Mouse (Mus musculus) brain, embryonic 14.5 days (tissue): ENCODE results near the gene Wnt7a. TPM values are rescaled to one million over a fixed set of nuclear protein-coding genes. Genes with fewer than 3 reads are reported as not detected.
A peak's percentile ranks its signal among the peaks of the same experiment; 100 is the strongest.

ENCODE experiments used
- DNase-seq: peaks from one replicate; pipeline ENCODE4 v3.0.0-alpha.2; 2011; ENCODE audit warnings: low read depth
- CTCF ChIP-seq: fragments of 200-500 bp; IDR thresholded peaks from 2 replicates; pipeline ENCODE4 v1.5.1; 2012; ENCODE audit warnings: inconsistent platforms, mild to moderate bottlenecking, moderate library complexity, borderline replicate concordance; ENCODE audit not compliant: insufficient read depth, insufficient read length; ENCODE audit errors: extremely low read depth
- POLR2A ChIP-seq: fragments of 200-500 bp; IDR thresholded peaks from 2 replicates; pipeline ENCODE4 v1.6.1; 2012; ENCODE audit warnings: mild to moderate bottlenecking, inconsistent platforms, borderline replicate concordance; ENCODE audit not compliant: poor library complexity, insufficient read depth, insufficient read length, severe bottlenecking; ENCODE audit errors: extremely low read depth
- polyA plus RNA-seq: library from polyadenylated mRNA; depleted of rRNA; stranded (reverse); fragments of >200 nt; gene quantifications from 2 replicates; pipeline ENCODE4 v1.2.3, GENCODE M21; 2012; rRNA removed

The Wnt7a gene
- polyA plus RNA-seq, 1 experiment: 18.0 TPM

DNA sequence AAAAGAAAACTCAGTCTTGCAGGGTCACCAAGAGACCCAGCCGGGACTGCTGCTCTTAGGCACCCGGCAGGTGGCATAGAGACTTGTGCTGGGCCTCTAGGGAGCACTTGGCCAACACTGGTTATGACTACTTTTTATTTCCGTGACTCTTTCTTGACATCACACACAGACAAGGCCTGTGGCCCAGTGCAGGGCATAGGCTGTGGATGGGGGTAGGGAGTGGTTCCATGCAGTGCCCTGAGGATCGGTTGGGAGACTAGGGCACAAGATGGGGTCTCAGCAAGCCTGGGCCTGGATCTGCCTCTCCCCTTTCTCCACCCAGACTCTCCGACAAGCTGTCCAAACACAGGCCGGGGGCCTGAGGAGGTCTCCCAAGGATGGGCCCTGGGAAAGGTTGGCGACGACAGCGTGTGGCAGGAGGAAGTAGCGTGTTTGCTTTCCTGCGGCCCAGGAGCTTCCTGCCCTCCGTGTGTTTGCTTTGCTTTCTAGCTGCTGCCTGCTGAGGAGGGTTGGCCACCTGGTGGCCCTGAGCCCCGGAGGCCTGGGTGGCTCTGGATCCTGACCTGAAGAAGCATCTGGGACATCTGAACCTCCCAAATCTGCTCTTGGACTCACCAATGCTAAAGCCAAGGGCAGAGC is 53.8 kb downstream of the Wnt7a start:
- TF ChIP-seq POLR2A: no peak
- no peak for TF ChIP-seq CTCF
- no peak for DNase-seq

- TF ChIP-seq POLR2A: no peak
- TF ChIP-seq CTCF: no peak
- no peak for DNase-seq
These were observed 61.5 kb downstream of the Wnt7a start for GRCm38 (mm10) chr6:91349620-91350019.

DNA sequence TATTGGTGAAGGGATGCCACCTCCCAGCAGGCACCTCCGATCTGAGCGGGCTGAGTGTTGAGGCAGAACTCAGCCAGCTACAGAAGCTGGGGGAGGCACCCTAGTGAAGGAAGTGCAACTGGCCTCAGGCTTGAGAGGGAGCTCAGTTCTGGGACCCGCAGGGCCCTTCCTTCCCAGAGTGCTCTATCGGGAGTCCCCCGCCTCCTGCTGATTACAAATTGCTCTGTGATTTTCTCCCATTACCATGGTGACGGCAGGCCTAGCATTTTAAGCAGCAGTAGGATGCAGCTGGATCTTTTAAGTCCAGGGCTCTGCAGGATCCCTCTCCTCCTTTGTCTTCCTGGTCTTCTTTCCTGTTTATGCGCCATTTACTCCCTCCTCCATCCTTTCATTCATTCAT is 63.4 kb downstream of the Wnt7a start:
- DNase-seq: peak; percentile 97
- TF ChIP-seq CTCF (no peak), POLR2A (no peak)

GRCm38 (mm10) chr6:91346906-91347156 is 64.3 kb downstream of the Wnt7a start:
- no peak for DNase-seq
- TF ChIP-seq POLR2A: no peak
- TF ChIP-seq CTCF: no peak

- no peak for TF ChIP-seq POLR2A
- no peak for TF ChIP-seq CTCF
- peak; percentile 96 for DNase-seq
These were observed 64.9 kb downstream of the Wnt7a start for GRCm38 (mm10) chr6:91346071-91346905.

DNA sequence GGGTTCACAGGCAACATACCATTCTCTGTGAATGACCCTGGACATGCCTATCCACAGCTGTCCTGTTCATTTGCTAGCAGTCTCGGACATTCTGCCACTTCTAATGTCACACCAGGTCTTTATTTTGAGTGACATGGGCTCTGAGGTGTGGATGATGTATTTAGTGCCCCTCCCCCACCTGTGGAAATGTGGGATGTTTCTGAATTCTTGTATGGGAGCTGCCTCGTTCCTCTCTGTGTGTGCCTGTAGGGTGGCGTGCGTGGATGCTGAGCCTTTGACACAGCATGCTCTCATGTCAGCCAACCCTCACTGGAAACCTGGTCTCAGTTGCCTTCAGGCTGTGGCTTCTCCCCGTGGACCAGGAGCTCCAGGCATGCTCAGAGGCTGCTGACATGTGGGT is 66.1 kb downstream of the Wnt7a start:
- TF ChIP-seq POLR2A: no peak
- no peak for TF ChIP-seq CTCF
- DNase-seq: no peak

DNA sequence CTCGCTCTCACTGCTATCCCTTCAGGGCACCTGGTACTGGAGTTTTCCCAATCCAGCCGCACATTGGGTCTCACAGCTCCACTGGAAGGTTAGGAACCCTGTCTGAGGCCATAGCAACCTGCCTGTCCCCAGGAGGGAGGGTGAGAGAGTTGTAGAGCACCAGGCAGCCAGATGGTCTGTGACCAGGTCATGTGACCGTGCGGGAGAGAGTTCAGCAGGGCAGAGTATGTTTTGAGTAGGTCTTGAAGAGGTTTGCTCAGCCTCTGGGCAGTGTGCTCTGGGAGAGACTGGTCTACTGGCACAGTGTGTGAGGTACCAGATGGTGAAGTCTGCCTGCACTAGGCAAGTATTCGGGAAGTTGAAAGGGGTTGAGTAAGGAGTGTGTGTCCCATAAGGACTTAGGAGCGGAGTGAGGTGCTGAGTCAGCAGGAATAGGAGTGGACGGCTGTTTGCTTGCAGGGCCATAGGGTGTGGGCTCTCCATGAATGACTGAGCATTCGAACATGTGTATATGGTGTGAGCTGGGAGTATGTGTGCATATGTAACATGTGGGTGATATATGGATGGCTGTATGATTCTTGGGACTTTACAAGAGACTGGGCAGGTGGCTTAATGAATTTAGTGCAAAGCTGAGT is 71.4 kb downstream of the Wnt7a start:
- no peak for TF ChIP-seq POLR2A
- no peak for TF ChIP-seq CTCF
- DNase-seq: peak; percentile 69

- TF ChIP-seq CTCF: no peak
- TF ChIP-seq POLR2A: no peak
- no peak for DNase-seq
These were observed 75.7 kb downstream of the Wnt7a start for GRCm38 (mm10) chr6:91335470-91335869.

GRCm38 (mm10) chr6:91331886-91332285 is 79.3 kb downstream of the Wnt7a start:
- DNase-seq: no peak
- TF ChIP-seq CTCF (no peak), POLR2A (no peak)

DNA sequence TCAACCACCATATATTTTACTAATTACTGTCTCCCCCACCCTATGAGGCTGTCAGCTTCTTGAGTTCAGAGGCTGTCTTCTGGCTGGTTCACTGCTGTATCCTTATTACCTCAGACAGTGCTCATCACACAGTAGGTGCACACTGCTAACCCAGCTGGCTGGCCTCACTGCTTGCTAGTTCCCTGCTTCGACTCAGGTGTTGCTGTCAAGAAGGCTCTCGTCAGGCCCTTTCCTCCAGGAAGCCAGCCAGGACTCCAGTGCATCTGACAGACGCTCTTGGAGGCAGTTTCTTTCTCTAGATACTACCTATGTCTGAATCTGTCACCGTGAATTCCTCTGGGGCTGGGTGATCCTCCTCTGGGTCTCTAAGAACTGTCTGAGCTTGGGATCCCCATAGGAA is 85.6 kb downstream of the Wnt7a start:
- DNase-seq: no peak
- no peak for TF ChIP-seq CTCF
- TF ChIP-seq POLR2A: no peak

DNA sequence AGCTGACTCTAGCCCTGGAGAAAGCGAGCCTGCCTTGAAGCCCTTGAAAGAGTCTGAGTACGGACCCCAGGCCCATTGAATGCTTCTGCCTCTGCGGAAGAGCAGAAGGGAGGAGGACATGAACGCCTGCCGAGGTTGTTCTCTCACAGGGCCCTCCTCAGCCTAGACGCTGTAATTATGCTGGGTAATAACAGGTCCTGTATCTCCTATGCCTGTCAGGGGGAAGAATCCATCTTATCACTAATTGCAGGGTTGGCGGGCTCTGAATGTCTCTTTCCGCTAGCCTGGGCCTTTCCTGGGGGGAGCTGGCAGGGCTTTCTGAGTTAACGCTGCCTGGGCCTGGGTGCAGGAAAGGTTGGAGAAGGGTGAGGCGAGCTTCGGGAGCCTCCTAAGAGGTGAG is 86.4 kb downstream of the Wnt7a start:
- DNase-seq: peak; percentile 84
- TF ChIP-seq POLR2A (no peak), CTCF (no peak)

DNA sequence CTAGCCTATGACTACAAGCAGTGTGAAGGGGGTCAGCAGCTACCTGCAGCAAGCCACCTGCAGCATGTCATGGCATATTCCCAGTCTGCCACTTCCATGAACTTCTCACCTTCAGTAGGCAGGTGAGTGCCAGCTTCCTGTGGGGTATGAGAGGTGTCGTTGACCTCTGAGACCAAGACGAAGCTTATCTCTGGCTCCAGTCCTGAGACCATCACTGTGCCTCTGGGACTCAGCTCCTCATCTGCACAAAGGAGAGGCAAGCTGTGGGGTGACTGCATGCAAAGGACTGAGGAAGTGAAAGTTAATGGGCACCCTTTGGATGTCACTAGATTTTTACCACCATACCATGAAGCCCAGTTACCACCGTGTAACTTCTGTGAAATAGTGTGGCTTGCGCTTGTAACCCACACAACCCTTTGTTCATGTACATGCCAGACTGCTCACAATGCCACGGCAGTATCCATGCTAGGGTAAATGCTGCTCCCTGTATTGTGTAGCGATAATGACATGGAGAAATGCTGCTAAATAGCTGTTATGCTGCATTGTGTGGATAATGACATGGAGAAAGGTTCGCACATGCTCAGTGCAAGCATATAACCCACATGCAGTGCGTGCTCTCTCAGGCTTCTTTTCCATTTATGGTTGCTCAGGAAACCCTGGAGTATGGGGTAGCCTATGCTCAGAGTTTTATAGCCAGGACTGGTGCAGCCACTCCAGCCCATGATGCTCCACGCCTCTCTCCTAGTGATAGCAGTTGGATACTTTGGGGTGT is 89.0 kb downstream of the Wnt7a start:
- peak; percentile 88 for DNase-seq
- TF ChIP-seq CTCF (no peak), POLR2A (no peak)

Other genes starting within 250 kb of the Wnt7a start
- 24.7 and 40.5 TPM in 2 replicates for gene Fbln2, start 198.9 kb downstream of the Wnt7a start, polyA plus RNA-seq
- 14.0 and 14.5 TPM in 2 replicates for gene Chchd4, start 62.2 kb upstream of the Wnt7a start, polyA plus RNA-seq
- gene Tmem43, start 62.3 kb upstream of the Wnt7a start, polyA plus RNA-seq: 52.6 and 58.6 TPM in 2 replicates
- 13.9 and 17.3 TPM in 2 replicates for gene Xpc, start 104.5 kb upstream of the Wnt7a start, polyA plus RNA-seq
- 87.3 and 117 TPM in 2 replicates for gene Lsm3, start 104.6 kb upstream of the Wnt7a start, polyA plus RNA-seq